9 mouse cellular contexts compared by ENCODE assay signal in genomic region chr11:59733600-59733999, GRCm38 (mm10). TPM values are rescaled to one million over a fixed set of nuclear protein-coding genes. Genes with fewer than 3 reads are reported as not detected.
DNase-seq lines count a peak whose midpoint lies in the region; ATAC-seq and TF ChIP-seq lines count a peak whose summit lies in the region.
"Not testable (repeated sequence)": the region's sequence is repeated elsewhere in the genome, so short reads cannot be mapped to it uniquely, and the experiment has no call there.
"Had no signal": no experiment of that assay in that cellular context is flagged by ENCODE, and none has a peak within 500 bp of the region (broad histone marks: within the 10 kb centered on the region; RNA-seq: fewer than 3 reads in every experiment).

No protein-coding gene starts in this region.

- ATAC-seq in heart, postnatal 0 days (ENCODE audit: insufficient read depth, low read depth); liver, embryonic 14.5 days (ENCODE audit: insufficient read depth); midbrain, postnatal 0 days (ENCODE audit: low FRiP score); stomach, embryonic 16.5 days (ENCODE audit: insufficient read depth, low FRiP score): not testable (repeated sequence)

- TF ChIP-seq POLR2A in embryonic fibroblast, embryonic 13.5 days (IDR thresholded peaks at IDR 0.05; ENCODE audit: low read depth, low read length); kidney, adult 2 months (IDR thresholded peaks at IDR 0.05; ENCODE audit: low read depth, low read length): not testable (repeated sequence)

- TF ChIP-seq CTCF in embryonic fibroblast, embryonic 13.5 days (IDR thresholded peaks at IDR 0.05; ENCODE audit: borderline replicate concordance, insufficient read depth, low read length): not testable (repeated sequence)
- 0 out of 2 replicates have a peak, but pooled peaks have one; percentile 4 for TF ChIP-seq CTCF in heart, postnatal 0 days (IDR thresholded peaks at IDR 0.05; ENCODE audit: low read depth)
- TF ChIP-seq CTCF in kidney, adult 2 months (conservative IDR thresholded peaks at IDR 0.05; ENCODE audit: insufficient read depth, insufficient read length, low read depth, low read length): 0 out of 2 replicates have a peak, but pooled peaks have one; percentile 2
- TF ChIP-seq CTCF in liver, embryonic 14.5 days (IDR thresholded peaks at IDR 0.05; ENCODE audit: low read depth): peak; percentile 36; the same call in 1 of the 2 replicates
- peak; percentile 55 for TF ChIP-seq CTCF in midbrain, postnatal 0 days (IDR thresholded peaks at IDR 0.05)

- not testable (repeated sequence) for H3K27me3 ChIP-seq in heart, postnatal 0 days (ENCODE audit: control insufficient read depth, insufficient read depth, low read length); kidney, adult 2 months (replicated peaks; ENCODE audit: control insufficient read depth, insufficient read depth, low read length); liver, embryonic 14.5 days (ENCODE audit: control insufficient read depth, insufficient read depth, low read length); midbrain, postnatal 0 days (ENCODE audit: insufficient read depth, low read length); stomach, embryonic 16.5 days (ENCODE audit: control insufficient read depth, insufficient read depth, low read length)

- peaks cover 89% of the 10 kb centered on the region for H3K36me3 ChIP-seq in heart, postnatal 0 days (replicated peaks; ENCODE audit: control insufficient read depth, insufficient read depth, low read length)
- H3K36me3 ChIP-seq in kidney, adult 2 months (ENCODE audit: control insufficient read depth, insufficient read depth, low read length); liver, embryonic 14.5 days (replicated peaks; ENCODE audit: control insufficient read depth, insufficient read depth, low read depth); stomach, embryonic 16.5 days (ENCODE audit: control insufficient read depth, insufficient read depth, low read length): not testable (repeated sequence)
- H3K36me3 ChIP-seq in midbrain, postnatal 0 days (ENCODE audit: insufficient read depth, low read length): peaks cover 30% of the 10 kb centered on the region

- H3K27ac ChIP-seq in embryonic fibroblast, embryonic 13.5 days (ENCODE audit: insufficient read depth, low read length): peak overlapping the region; percentile 99
- H3K27ac ChIP-seq in heart, postnatal 0 days (ENCODE audit: low read depth); kidney, adult 2 months (ENCODE audit: insufficient read depth, low read depth, low read length); liver, embryonic 14.5 days; midbrain, postnatal 0 days (ENCODE audit: low read depth, low read length): not testable (repeated sequence)
- peak overlapping the region; percentile 92 for H3K27ac ChIP-seq in stomach, embryonic 16.5 days (ENCODE audit: low read length)

- not testable (repeated sequence) for TF ChIP-seq EP300 in heart, postnatal 0 days (IDR thresholded peaks at IDR 0.05; ENCODE audit: low read depth); liver, embryonic 14.5 days (IDR thresholded peaks at IDR 0.05; ENCODE audit: low read depth)

- WGBS in heart, postnatal 0 days: 79% methylated on average over 5 of the region's 5 CpGs
- 84% methylated on average over 5 of the region's 5 CpGs for WGBS in kidney, adult 2 months
- WGBS in liver, embryonic 14.5 days (ENCODE audit: insufficient replicate concordance): 67% methylated on average over 5 of the region's 5 CpGs
- 75% methylated on average over 5 of the region's 5 CpGs for WGBS in midbrain, postnatal 0 days
- WGBS in stomach, embryonic 16.5 days: 72% methylated on average over 5 of the region's 5 CpGs

- not testable (repeated sequence) for H3K9ac ChIP-seq in heart, postnatal 0 days (replicated peaks; ENCODE audit: low read depth, low read length); liver, embryonic 14.5 days (replicated peaks); midbrain, postnatal 0 days (replicated peaks; ENCODE audit: low read length, poor library complexity, severe bottlenecking); stomach, embryonic 16.5 days (ENCODE audit: low read length)

- peaks cover 20% of the 10 kb centered on the region for H3K4me1 ChIP-seq in embryonic fibroblast, embryonic 13.5 days (ENCODE audit: control insufficient read depth, insufficient read depth, low read length)
- not testable (repeated sequence) for H3K4me1 ChIP-seq in heart, postnatal 0 days (ENCODE audit: control insufficient read depth, insufficient read depth); kidney, adult 2 months (ENCODE audit: control insufficient read depth, insufficient read depth, low read length); liver, embryonic 14.5 days (replicated peaks; ENCODE audit: control insufficient read depth in 2 of 2, insufficient read depth in 2 of 2, low read length in 1 of 2); midbrain, postnatal 0 days (ENCODE audit: insufficient read depth, low read length)
- H3K4me1 ChIP-seq in stomach, embryonic 16.5 days (ENCODE audit: control insufficient read depth, insufficient read depth, low read length): peaks cover 16% of the 10 kb centered on the region; the same call in 1 of the 2 replicates

- H3K9me3 ChIP-seq in heart, postnatal 0 days (replicated peaks; ENCODE audit: control insufficient read depth, low read length); liver, embryonic 14.5 days (ENCODE audit: control insufficient read depth, low read length); midbrain, postnatal 0 days (ENCODE audit: low read length); stomach, embryonic 16.5 days (replicated peaks; ENCODE audit: control insufficient read depth, low read length): not testable (repeated sequence)

- H3K4me3 ChIP-seq in embryonic fibroblast, embryonic 13.5 days (ENCODE audit: insufficient read depth, low read length); heart, postnatal 0 days (ENCODE audit: low read depth, low read length); kidney, adult 2 months (ENCODE audit: insufficient read depth, low read depth, low read length); liver, embryonic 14.5 days (ENCODE audit: insufficient read depth in 1 of 2, low read depth in 2 of 2, low read length in 2 of 2); midbrain, postnatal 0 days (ENCODE audit: low read depth, low read length); stomach, embryonic 16.5 days (replicated peaks; ENCODE audit: low read length): not testable (repeated sequence)

- not testable (repeated sequence) for DNase-seq in heart, postnatal 0 days (ENCODE audit: low spot score); kidney, adult 2 months; liver, embryonic 14.5 days (ENCODE audit: low read depth in 3 of 3, low spot score in 3 of 3); midbrain, postnatal 0 days (ENCODE audit: low spot score)

- not testable (repeated sequence) for H3K4me2 ChIP-seq in heart, postnatal 0 days (ENCODE audit: low read depth, low read length); liver, embryonic 14.5 days (ENCODE audit: low read depth); midbrain, postnatal 0 days (ENCODE audit: low read depth, low read length, poor library complexity, severe bottlenecking); stomach, embryonic 16.5 days (ENCODE audit: low read depth, low read length)

RNA-seq across cellular contexts. Expression of gene Pld6, which starts 53.8 kb away (rescaled TPM):
- 0.74 TPM in 1 of 2 replicates, not detected in the other for polyA plus RNA-seq in embryonic fibroblast, embryonic 13.5 days (2011; ENCODE audit: insufficient read length, low read depth, missing spikeins)
- total RNA-seq in heart, postnatal 0 days (2014; rRNA removed; ENCODE audit: low replicate concordance): not detected in 2 replicates
- polyA plus RNA-seq in heart, postnatal 0 days (2015; fragmentation: Nextera tagmentation; extraction: Ambion mirVana): 3.3 and 3.4 TPM in 2 replicates
- polyA plus RNA-seq in kidney, adult 2 months (2012; rRNA removed): 2.6 and 3.8 TPM in 2 replicates
- polyA plus RNA-seq in liver, embryonic 14.5 days (2012; rRNA removed): 1.9 TPM in 2 replicates
- 0.50 and 0.68 TPM in 2 replicates for polyA plus RNA-seq in liver, embryonic 14.5 days (2014; fragmentation: Nextera tagmentation; extraction: Ambion mirVana)
- 18.3 and 19.0 TPM in 2 replicates for total RNA-seq in midbrain, postnatal 0 days (2014; rRNA removed)
- 26.2 and 32.2 TPM in 2 replicates for polyA plus RNA-seq in midbrain, postnatal 0 days (2015; fragmentation: Nextera tagmentation; extraction: Ambion mirVana)
- polyA plus RNA-seq in stomach, embryonic 16.5 days (2015; fragmentation: Nextera tagmentation; extraction: Ambion mirVana): 6.0 and 7.7 TPM in 2 replicates
- total RNA-seq: gastrocnemius, adult 18-20 months; gastrocnemius, postnatal 25 days had no signal
- polyA plus RNA-seq: activated CD4-positive, CD25-positive, alpha-beta regulatory T cell, adult 4 months had no signal
